Mouse (Mus musculus) kidney, postnatal 10 days (tissue): Measurements from ENCODE around the gene Gadd45b.

Experiments used
- DNase-seq: peaks from one replicate; pipeline ENCODE4 v3.0.0; 2021; ENCODE audit warnings: mixed read lengths

The Gadd45b gene

DNA sequence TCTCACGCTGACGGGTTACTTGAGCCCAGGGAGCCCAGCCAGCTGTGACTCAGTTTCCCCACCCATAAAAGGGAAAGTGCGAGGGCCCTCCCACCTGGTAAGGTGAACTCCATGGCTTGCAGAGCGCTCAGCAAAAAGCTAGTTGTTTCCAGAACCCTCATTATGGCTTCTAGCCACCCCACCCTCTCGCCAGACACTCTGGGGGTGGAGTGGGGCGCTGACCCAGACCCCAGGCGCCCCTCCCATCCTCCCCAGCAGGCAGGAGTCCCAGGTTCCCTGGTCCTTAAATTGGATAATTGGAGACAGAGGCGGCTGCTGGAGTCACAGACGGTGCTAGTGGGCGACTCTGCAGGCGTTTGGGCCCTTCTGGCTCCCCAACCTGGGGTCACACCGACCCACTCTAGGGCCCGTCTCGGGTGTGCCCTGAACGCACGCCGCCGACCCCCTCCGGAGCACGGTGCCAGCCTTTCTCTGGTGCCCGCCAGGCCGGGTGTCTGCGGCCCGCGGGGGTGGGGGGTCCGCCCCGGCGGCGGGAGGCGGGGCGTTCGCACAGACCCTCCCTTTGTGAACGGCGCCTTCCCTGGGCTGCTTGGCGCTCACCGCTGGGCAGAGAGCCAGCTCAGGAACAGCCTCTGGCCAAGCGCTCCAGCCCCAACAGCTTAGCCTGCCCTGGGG is 6.4 kb downstream of the Gadd45b start:
- DNase-seq: peak; percentile 87

DNA sequence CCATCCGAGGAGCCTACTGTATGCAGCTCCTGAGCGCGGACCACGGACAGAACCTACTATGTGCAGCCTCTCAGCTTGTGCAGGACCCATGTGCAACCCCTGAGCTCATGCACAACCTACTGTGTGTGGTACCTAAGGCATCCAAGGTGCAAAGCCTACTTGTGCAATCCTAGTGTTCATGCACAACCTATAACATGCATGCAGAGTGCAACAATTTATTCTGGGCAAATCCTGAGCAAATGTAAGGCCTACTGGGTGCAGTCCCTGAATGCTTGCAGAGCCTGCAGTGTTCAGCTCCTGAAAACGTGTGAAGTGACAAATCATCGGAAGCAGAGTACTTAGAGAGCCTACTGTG is 6.9 kb downstream of the Gadd45b start:
- no peak for DNase-seq

DNA sequence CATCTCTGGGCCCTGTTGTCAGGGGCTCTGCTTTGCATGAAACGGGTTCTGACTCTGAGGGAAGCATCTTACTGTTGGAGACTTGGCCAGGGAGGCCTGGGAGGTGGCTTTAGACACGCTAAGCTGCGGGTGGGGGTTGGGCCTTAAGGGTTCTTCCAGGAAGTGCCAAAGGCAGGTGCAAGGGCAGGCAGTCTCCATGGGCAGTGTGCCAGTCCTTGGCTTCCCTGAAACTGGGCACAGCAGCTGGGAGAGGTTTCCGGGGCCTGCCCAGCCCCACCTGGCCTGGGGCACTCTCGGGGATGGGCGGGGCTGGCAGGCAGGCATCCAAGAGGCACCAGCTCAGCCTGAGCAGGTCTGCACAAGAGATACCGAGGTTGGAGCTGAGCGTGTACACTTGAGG is 7.8 kb downstream of the Gadd45b start:
- DNase-seq: peak; percentile 87

DNA sequence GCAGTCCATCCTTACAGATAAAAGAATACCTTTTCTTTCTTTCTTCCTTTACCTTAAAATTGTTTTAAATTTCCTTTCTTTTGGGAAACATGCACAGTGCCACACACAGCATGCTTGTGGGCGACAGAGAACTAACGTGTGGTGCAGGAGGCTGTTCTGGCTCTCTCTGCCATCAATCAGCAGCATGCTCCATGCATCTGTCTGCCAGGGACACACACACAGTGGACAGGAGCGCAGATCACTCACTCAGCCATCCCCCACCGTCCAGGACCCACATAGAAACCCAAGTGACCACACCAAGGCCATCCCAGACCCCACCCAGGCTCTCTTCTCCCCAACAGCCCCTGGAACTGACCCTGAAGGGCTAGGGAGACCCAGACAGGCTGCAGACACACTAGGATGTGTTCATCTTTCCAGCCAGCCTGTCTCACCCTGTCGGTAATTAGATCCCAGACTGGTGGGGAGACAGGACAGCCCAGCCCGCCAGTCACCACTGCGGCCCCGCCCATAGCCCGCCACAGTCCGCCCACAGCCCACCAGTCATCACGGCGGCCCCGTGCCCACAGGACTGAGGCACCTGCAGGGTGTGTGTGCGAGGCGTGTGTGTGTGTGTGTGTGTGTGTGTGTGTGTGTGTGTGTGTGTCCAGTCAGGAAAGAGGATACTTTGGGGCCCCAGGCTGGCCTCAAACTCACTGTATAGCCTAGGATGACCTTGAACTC is 9.1 kb downstream of the Gadd45b start:
- DNase-seq: peak; percentile 47

DNA sequence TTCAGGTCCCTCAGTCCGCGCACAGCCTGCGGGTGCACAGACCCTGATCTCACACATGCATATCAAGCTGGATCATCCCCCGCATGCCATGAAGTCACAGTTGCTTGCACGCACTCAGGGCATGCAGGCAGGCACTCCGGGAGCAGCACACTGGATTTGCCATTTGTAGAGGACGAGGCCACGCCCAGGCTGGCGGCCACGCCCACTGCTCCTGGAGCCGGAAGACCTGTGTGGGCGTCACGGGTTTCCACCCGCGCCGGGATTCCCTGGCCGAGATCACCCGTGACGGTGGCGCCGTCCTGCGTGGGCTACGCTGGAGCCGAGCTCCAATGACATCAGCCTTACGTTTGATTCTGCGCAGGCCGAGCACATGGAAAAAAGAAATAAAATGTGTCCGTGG is 9.8 kb downstream of the Gadd45b start:
- DNase-seq: peak; percentile 93

DNA sequence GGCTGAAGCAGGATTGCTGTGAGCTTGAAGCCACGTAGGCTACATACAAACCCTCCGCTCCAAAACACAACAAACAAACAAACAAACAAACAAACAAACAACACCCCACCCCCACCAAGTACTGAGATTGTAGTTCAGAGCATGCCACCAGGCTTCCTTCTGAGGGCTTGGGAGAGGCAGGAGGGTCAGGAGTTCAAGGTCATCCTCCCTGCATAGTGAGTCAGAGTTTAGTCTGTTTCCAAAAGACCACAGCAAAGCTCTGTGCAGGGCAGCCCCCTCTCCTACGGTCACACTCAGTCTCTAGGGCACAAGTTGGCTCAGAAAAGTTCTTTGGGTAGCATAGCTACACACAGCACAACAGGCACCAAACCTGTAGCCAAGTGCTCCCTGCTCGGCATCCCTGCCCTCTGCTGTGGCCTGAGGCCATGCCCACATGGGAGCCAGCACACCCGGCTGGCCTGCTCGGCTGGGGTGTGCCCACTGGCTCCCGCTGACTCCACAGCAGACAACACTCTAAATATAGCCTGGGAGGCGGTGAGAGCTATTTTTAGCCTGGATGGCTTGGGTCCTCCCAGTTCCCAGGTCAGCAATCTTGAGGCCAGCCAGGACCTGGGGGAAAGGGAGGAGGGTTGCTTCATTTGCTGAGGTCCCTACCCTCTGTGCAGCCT is 10.6 kb downstream of the Gadd45b start:
- peak; percentile 78 for DNase-seq

DNA sequence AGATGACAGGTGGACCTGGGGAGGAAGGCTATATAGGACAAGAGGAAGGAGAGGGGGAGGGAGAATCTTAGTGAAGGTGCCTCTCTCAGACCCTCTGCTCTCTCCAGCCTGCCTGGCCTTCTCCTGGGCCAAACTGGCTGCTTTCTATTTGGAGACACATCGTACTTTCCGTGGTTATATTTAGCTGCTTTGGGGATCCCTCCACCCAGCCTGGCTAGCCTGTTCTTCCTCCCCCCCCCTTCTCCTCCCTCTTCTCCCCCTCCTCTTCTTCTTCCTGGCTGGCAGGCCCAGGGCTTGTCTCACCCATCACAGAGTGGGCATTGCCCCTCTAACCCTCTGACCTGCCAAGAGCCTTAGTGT is 11.1 kb downstream of the Gadd45b start:
- no peak for DNase-seq

DNA sequence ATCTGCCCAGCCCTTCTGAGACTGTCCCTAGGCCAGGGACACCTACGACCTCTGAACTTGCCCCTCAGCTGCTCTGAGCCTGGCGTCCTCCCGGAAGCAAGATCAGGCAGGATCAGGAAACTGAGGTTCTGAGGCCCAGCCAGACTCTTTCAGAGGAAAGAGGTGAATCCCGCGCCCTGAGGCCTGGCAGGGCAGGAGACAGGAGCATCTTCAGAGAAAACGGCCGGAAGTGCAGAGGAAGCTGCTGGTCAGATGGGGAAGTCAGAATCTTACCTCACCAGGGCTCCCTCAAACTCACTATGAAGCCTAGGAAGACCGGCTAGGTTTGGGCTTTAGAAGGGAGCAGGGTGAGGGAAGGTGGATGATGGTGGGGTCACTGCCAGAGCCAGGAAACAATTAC is 13.0 kb downstream of the Gadd45b start:
- DNase-seq: no peak

DNA sequence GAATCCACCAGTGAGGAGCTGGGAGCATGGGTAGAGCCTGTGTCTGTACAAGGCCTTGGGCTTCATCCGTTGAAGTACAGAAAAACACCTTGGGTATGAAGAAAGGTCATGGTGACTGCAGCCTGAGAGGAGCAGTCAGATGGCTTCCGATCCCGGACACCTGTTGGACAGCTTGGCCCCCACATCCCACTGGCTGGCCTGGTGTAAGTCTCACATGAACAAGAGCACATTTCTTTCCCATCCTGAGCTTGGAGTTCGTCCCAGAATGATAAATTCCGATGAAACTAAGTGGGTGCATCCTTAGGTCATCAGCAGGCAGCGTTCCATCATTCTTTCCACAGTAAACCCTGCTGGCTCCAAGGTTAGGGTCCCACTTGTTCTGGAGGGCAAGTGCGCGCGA is 13.8 kb downstream of the Gadd45b start:
- no peak for DNase-seq

DNA sequence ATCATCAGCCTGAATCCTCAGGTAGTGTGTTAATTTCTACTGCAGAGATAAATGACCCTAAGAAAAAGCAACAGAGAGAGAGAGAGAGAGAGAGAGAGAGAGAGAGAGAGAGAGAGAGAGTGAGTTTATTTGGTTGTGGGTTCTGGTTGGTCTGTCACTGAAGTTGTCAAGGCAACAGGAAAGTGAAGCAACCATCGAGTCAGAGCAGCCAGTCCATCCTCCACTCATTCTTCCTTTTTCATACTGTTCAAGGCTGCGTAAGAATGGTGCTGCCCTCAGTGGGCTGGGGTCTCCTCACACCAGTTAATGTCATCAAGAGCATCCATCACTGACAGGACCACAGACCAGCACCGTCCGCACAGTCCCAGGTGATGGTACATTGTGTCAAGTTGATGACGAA is 14.4 kb downstream of the Gadd45b start:
- no peak for DNase-seq

DNA sequence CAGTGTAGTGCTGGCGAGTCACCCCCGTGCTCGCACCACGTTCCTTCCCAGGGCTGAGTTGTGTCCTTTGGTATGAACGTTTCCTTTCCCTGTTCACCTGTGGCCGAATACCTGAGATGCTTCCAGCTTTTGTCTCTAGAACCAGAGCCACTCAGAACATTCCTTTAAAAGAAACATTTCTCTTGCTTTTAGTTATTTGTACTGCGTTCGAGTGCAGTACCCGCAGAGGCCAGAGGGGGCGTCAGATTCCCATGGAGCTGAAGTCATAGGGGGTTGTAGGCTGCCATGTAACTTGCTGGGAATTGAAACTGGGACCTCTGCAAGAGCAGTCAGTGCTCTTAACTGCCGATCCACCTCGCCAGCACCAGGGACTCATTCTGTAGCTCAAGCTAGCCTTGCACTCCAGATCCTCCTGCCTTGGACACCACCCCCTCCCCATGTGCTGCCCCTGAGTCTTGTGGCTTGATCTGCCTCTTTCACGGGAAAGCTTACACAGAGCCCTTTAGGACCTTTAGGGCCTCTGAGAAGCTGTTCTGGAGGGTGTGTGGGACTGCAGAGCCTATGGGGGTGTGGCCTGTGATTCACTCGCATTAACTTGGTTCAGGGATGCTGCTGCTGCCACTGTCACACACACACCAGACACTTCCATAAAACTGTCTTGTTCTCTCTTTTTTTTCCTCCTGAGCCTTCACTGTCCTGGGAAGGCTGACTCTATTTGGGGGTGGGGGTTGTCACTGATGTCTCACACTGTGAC is 17.0 kb downstream of the Gadd45b start:
- DNase-seq: no peak

DNA sequence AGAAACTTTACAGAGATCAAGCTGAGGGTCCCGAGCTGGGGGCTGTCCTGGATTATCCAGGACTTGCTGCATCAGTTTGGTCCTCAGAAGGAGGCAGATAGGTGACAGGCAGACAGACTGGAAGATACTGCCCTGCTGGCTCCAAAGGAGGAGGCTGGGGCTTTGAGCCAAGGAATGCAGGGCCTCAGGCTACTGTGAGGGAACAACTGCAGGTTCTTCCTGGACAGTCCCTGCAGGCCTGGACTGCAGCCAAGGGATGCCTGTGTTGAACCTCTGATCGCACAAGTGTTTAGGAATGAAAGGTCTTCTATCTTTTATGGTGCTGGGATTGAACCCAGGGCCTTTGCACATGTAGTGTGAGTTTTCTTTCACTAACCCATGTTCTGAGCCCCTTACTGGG is 17.9 kb downstream of the Gadd45b start:
- DNase-seq: peak; percentile 85

DNA sequence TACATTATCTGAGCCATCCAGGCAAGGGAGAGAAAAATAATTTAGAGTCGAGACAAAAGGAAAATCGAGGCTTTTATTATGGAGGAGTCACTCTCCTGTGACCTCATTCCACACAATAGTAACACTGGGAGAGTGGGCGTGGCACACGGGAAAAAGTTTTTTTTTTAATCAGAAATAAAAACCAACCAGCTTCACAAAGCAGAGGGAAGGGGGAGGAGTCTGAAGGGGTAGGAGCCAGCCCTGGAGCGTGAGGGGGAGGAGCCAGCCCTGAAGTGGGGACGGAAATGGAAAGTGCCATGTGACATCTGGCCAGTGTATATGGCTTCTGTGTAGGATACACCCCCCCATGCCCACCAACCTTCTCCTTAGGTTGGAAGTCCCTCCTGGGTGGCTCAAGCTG is 18.7 kb downstream of the Gadd45b start:
- DNase-seq: peak; percentile 62

DNA sequence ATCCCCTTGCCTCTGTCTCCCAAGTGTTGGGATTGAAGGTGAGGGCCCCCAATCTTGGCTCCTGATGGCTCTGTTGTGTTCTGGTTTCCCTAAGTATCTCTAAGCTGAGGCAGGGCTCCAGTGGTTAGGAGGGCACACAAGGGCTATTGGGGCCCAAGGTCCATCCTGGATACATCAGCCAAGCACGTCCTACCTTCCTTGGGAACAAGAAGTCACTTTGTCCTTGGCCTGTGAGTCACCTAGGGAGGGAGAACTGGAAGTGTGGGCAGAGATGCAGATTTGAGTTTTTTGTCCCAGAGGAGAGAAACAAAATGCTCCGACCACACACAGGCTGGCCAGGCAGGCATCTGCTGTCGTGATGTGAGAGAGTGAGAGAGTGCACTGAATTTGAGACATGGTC is 19.2 kb downstream of the Gadd45b start:
- DNase-seq: no peak

DNA sequence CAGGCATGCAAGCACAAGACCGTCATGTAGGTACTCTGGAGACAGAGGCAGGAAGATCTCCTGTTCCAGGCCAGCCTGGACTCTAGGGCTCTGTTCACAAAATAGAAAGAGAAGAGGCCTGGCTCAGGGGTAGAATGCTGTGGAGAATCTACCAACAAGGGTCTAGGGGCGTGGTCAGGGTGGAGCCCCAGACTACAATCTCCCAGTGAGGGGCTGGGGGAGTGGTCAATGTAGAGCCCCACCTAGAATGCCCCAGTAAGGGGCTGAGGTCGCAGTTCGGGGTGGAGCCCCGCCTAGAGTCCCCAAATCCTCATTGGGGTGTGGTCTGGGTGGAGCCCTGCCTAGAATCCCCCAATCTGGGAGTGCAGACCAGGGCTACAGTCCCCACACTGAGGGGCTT is 20.4 kb downstream of the Gadd45b start:
- DNase-seq: no peak

DNA sequence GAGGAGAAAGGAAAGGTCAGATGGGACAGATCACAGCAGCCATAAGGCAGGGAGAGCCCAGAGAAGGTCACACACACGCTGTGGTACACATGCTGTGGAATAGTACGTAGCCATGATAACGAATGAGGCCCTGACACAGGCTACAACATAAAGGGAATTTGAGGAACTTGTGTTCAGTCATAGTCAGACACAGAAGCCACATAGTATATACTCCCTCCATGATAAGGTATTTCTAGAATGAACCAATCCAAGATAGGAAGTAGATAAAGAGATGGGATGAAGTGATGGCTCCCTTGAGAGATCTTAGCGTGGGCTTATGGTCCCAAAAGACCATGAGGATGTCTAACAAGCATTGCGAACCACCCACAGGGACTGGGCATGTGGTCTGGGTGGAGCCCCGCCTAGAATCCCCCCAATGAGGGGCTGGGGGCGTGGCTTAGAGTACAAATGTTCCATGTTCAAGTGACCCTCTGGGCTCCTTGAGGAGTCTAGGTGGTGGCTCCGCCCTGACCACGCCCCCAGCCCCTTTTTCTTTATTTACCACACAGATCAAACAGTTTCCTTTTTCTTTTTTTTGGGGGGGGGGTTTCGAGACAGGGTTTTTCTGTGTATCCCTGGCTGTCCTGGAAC is 22.0 kb downstream of the Gadd45b start:
- DNase-seq: no peak

DNA sequence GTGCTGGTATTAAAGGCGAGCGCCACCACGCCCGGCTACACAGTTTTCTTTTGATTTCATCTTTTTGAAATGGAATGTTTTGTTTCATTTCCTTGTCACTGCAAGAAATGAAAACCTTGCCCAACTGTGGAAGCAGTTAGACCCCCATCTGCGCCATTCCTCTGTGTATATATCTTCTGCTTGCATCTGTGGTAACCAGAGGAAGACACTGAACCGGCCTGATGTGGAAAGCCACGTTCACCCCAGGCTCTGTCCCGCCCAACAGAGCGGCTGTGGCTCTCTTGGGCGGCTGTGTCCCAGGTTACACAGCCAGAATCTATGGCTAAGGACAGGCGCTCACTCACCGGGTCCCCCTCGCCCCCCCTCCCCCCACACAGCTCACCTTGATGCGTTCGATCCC is 22.6 kb downstream of the Gadd45b start:
- no peak for DNase-seq

DNA sequence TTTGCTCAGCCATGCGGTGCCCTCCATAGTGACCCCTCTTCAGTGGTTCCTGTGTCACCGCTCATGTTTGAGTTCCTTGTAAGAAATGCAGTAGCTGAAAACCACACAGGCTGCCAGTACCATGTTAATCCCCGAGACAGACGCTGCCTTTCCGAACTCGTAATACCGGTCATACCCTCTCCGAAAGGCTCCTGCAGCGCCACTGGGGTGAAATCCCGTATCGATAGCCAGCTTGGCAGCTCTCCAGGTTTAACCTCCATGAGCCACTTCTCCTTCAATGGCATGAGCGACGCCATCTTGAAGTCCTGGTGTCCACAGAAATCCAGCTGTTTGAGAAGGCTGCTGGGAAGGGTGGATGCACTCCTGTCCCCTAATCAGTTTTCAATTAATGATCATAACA is 24.5 kb downstream of the Gadd45b start:
- DNase-seq: no peak

DNA sequence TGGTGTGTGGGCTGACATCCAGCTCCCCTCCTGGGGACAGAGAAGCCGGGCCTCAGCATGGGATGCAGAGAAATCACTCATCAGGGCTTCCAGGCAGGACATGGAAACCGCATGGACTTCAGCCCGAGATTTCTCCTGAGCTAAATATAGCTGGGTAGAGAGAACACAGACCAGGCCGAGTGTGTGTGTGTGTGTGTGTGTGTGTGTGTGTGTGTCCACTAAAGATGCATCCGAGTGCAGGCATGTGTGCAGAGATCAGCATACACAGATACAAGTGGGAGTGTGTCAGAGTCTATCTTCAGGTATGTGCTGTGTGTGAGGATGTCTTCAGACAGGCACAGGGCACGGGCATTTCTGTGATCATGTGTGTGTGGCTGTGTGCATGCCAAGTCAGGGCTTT is 25.0 kb downstream of the Gadd45b start:
- no peak for DNase-seq

DNA sequence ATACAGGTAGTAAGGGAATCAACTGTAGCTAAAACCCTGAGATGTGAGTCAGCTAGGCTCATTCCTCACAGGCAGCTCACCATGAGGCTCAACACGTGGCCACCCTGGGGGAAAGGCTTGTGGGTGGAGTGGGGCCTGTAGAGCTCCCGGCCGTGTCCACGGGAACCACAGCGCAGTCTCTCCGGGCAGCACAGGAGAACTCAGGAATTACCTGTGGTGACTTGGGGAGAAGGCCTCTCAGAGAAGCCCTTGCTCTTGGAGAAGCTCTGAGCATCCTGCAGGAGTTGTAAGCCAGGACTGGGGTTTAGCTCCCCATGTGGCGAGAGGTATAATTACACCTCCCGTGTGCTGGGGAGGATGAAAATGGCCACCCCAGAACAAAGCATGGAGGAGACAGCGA is 25.7 kb downstream of the Gadd45b start:
- peak; percentile 76 for DNase-seq

DNA sequence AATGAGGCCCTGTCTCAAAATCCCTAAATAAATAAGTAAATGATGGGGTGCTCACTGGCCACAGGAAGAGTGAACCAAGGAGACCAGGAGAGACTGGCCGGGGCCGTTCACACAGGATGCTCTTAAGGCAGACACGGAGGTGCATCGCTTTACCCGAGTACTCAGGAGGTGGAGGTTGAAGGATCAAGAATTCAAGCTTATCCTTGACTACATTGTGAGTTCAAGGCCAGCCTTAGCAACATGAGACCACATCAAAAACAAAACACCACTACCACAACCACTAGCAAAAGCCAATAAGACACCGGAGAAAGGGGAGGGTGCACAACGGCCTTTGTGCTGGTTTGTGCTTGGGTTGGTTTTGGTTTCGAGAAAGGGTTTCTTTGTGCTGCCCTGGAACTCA is 26.5 kb downstream of the Gadd45b start:
- no peak for DNase-seq

DNA sequence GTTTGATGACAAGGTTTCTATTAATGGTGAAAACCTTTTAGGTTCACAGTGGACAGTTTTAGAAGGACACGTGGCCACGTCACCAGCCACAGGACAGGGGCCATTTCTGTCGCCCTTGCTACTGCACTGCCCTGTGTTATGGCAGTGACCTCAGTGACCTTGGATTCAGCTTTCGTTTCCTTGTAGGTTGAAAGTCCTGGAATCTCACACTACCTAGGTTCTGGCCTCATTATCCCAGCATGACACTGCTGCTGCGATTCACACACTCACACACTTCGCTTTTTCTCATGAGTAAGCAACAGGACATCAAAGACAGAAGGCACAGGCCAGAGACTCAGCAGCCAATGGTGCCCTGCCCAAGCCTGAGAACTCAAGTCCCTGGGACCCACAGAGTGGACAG is 27.0 kb downstream of the Gadd45b start:
- DNase-seq: no peak

DNA sequence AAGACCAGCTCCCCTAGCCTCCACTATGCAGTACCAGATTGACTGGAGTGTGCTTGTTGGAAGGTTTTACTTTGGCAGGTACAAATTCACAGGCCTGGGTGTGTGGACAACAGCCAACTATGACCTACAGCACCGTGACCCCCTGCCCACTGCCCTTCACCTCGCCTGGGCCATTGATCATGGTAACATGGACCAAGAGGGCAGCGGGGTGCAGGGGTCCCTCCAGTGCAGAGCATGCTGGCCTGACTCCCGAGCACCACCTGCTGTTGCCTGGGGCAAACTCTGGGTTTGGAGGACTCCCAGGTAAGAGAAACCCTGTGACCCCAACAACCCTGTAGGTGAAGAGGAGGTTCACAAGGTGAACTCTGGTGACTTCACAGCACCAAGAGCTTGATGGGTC is 27.9 kb downstream of the Gadd45b start:
- no peak for DNase-seq
